ENCODE assay signal across 18 mouse cellular contexts in the genomic region with DNA sequence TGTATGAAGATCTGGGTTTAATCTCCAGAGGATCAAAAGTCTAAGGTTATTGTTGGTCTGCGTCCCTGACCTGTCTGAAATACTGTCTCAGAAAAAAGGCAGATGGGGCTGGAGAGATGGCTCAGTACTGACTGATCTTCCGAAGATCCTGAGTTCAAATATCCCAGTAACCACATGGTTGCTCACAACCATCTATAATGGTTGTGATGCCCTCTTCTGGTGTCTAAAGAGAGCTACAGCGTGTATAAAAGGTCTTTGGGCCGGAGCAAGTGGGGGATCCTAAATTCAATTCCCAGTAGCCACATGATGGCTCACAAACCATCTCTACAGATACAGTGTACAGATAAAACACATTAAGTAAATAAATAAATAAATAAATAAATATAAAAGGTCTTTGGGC. TPM values are rescaled to one million over a fixed set of nuclear protein-coding genes. Genes with fewer than 3 reads are reported as not detected.
A peak's percentile ranks its signal among the peaks of the same experiment; 100 is the strongest.
DNase-seq lines count a peak whose midpoint lies in the region; ATAC-seq and TF ChIP-seq lines count a peak whose summit lies in the region.
"Had no signal": no experiment of that assay in that cellular context is flagged by ENCODE, and none has a peak within 500 bp of the region (broad histone marks: within the 10 kb centered on the region; RNA-seq: fewer than 3 reads in every experiment).

No protein-coding gene starts in this region.

- H3K4me2 ChIP-seq in intestine, postnatal 0 days (replicated peaks; ENCODE audit: low read depth) = no peak overlapping the region
- no peak overlapping the region for H3K4me2 ChIP-seq in intestine, embryonic 15.5 days (replicated peaks)
- H3K4me2 ChIP-seq: embryonic facial prominence, embryonic 15.5 days; forebrain, embryonic 12.5 days; liver, embryonic 13.5 days; midbrain, embryonic 13.5 days; neural tube, embryonic 12.5 days had no signal

- ATAC-seq in intestine, postnatal 0 days = no peak
- no peak for ATAC-seq in intestine, embryonic 15.5 days
- ATAC-seq: inflammation-experienced regulatory T-cells, adult 6 months; midbrain, embryonic 13.5 days had no signal

- peaks cover 81% of the 10 kb centered on the region for H3K36me3 ChIP-seq in intestine, postnatal 0 days (ENCODE audit: control insufficient read depth, insufficient read depth)
- peaks cover 60% of the 10 kb centered on the region for H3K36me3 ChIP-seq in intestine, embryonic 15.5 days
- H3K36me3 ChIP-seq in limb, embryonic 10.5 days = peaks cover 99% of the 10 kb centered on the region

- no peaks in the 10 kb centered on the region for H3K27me3 ChIP-seq in intestine, postnatal 0 days (replicated peaks; ENCODE audit: control insufficient read depth, insufficient read depth, low read length)
- H3K27me3 ChIP-seq in intestine, embryonic 15.5 days (replicated peaks) = no peaks in the 10 kb centered on the region
- no peaks in the 10 kb centered on the region for H3K27me3 ChIP-seq in limb, embryonic 10.5 days (ENCODE audit: low read depth, poor library complexity, severe bottlenecking)
- H3K27me3 ChIP-seq: embryonic facial prominence, embryonic 15.5 days; forebrain, embryonic 12.5 days; midbrain, embryonic 13.5 days; neural tube, embryonic 12.5 days had no signal

- TF ChIP-seq CTCF in intestine, postnatal 0 days (IDR thresholded peaks at IDR 0.05; ENCODE audit: low read depth) = peak; percentile 68

- no peaks in the 10 kb centered on the region for H3K9me3 ChIP-seq in intestine, postnatal 0 days (ENCODE audit: control insufficient read depth)
- H3K9me3 ChIP-seq in intestine, embryonic 15.5 days = no peaks in the 10 kb centered on the region
- H3K9me3 ChIP-seq in limb, embryonic 10.5 days (replicated peaks) = no peaks in the 10 kb centered on the region
- H3K9me3 ChIP-seq: embryonic facial prominence, embryonic 15.5 days; forebrain, embryonic 12.5 days; liver, embryonic 13.5 days; midbrain, embryonic 13.5 days; neural tube, embryonic 12.5 days had no signal

- H3K4me1 ChIP-seq in intestine, postnatal 0 days (replicated peaks; ENCODE audit: control insufficient read depth, insufficient read depth, low read length) = no peaks in the 10 kb centered on the region
- H3K4me1 ChIP-seq in intestine, embryonic 15.5 days (replicated peaks) = peaks cover under 1% of the 10 kb centered on the region; the same call in 1 of the 2 replicates
- no peaks in the 10 kb centered on the region for H3K4me1 ChIP-seq in limb, embryonic 10.5 days
- H3K4me1 ChIP-seq: embryonic facial prominence, embryonic 15.5 days had no signal

- no peak overlapping the region for H3K4me3 ChIP-seq in intestine, postnatal 0 days (ENCODE audit: low read depth, low read length)
- H3K4me3 ChIP-seq in intestine, embryonic 15.5 days (replicated peaks) = no peak overlapping the region
- H3K4me3 ChIP-seq in limb, embryonic 10.5 days = no peak overlapping the region
- H3K4me3 ChIP-seq: embryonic facial prominence, embryonic 15.5 days; forebrain, embryonic 12.5 days; liver, embryonic 13.5 days; midbrain, embryonic 13.5 days; neural tube, embryonic 12.5 days had no signal

- H3K27ac ChIP-seq in intestine, postnatal 0 days (ENCODE audit: low read depth, low read length) = no peak overlapping the region
- no peak overlapping the region for H3K27ac ChIP-seq in intestine, embryonic 15.5 days
- no peak overlapping the region for H3K27ac ChIP-seq in limb, embryonic 10.5 days
- H3K27ac ChIP-seq: embryonic facial prominence, embryonic 15.5 days; forebrain, embryonic 12.5 days; liver, embryonic 13.5 days; midbrain, embryonic 13.5 days; neural tube, embryonic 12.5 days had no signal

- 89% methylated on average over 4 of the region's 4 CpGs for WGBS in intestine, postnatal 0 days
- WGBS in intestine, embryonic 15.5 days = 81% methylated on average over 4 of the region's 4 CpGs
- WGBS in limb, embryonic 10.5 days = 93% methylated on average over 4 of the region's 4 CpGs

- DNase-seq in 416B (ENCODE audit: low read depth) = peak; percentile 53
- peak; percentile 30 for DNase-seq in CD4-positive helper T cell, adult 2 months (ENCODE audit: low read depth, low spot score)
- peak; percentile 28 for DNase-seq in limb, embryonic 10.5 days (ENCODE audit: low spot score)
- no peak for DNase-seq in frontal cortex, adult 2 months (ENCODE audit: extremely low spot score in 1 of 2, low spot score in 1 of 2)
- no peak for DNase-seq in natural killer cell, adult 2 months (ENCODE audit: low spot score in 2 of 2)
- DNase-seq: adrenal gland, adult 8-10 months; cerebellum, adult 8-10 months; heart, postnatal 14 days; liver, embryonic 13.5 days; right cerebral cortex, postnatal 4 days; thymus, adult 18-20 months had no signal

- no peak overlapping the region for H3K9ac ChIP-seq in intestine, postnatal 0 days (ENCODE audit: low read depth, low read length)
- H3K9ac ChIP-seq in intestine, embryonic 15.5 days = no peak overlapping the region
- H3K9ac ChIP-seq: embryonic facial prominence, embryonic 15.5 days; forebrain, embryonic 12.5 days; liver, embryonic 13.5 days; midbrain, embryonic 13.5 days; neural tube, embryonic 12.5 days had no signal

RNA-seq across cellular contexts. Expression of gene Gramd2, which starts 10.8 kb away (rescaled TPM):
- polyA plus RNA-seq in intestine, postnatal 0 days (2015; fragmentation: Nextera tagmentation; extraction: Ambion mirVana) = 0.37 and 0.39 TPM in 2 replicates
- 1.0 and 1.6 TPM in 2 replicates for polyA plus RNA-seq in intestine, embryonic 15.5 days (2015; fragmentation: Nextera tagmentation; extraction: Ambion mirVana)
- 0.15 and 0.30 TPM in 2 replicates for polyA plus RNA-seq in limb, embryonic 10.5 days (2016; fragmentation: Nextera tagmentation; extraction: Ambion mirVana)
- polyA plus RNA-seq in frontal cortex, adult 2 months (2012; rRNA removed) = 13.2 and 15.2 TPM in 2 replicates
- polyA plus RNA-seq: inflammation-experienced regulatory T-cells, adult 6 months had no signal

RNA-seq across cellular contexts. Expression of gene Pkm, which starts 13.0 kb away (rescaled TPM):
- polyA plus RNA-seq in intestine, postnatal 0 days (2015; fragmentation: Nextera tagmentation; extraction: Ambion mirVana) = 271 and 302 TPM in 2 replicates
- 1,208 and 1,228 TPM in 2 replicates for polyA plus RNA-seq in intestine, embryonic 15.5 days (2015; fragmentation: Nextera tagmentation; extraction: Ambion mirVana)
- 2,645 and 3,210 TPM in 2 replicates for polyA plus RNA-seq in limb, embryonic 10.5 days (2016; fragmentation: Nextera tagmentation; extraction: Ambion mirVana)
- polyA plus RNA-seq in frontal cortex, adult 2 months (2012; rRNA removed) = 1,290 and 1,497 TPM in 2 replicates

RNA-seq across cellular contexts. Expression of gene Parp6, which starts 52.1 kb away (rescaled TPM):
- polyA plus RNA-seq in intestine, postnatal 0 days (2015; fragmentation: Nextera tagmentation; extraction: Ambion mirVana) = 12.0 and 14.3 TPM in 2 replicates
- 23.3 and 23.9 TPM in 2 replicates for polyA plus RNA-seq in intestine, embryonic 15.5 days (2015; fragmentation: Nextera tagmentation; extraction: Ambion mirVana)
- polyA plus RNA-seq in limb, embryonic 10.5 days (2016; fragmentation: Nextera tagmentation; extraction: Ambion mirVana) = 30.4 and 33.3 TPM in 2 replicates
- polyA plus RNA-seq in frontal cortex, adult 2 months (2012; rRNA removed) = 186 and 191 TPM in 2 replicates

Comparison
In these comparisons a context has a peak if more than half of its experiments do, and no peak if none do; other contexts are left out.
1. DNase-seq: peak in 416B (single experiment), CD4-positive helper T cell, adult 2 months (single experiment) and limb, embryonic 10.5 days (single experiment); none in frontal cortex, adult 2 months (0 of 2) and natural killer cell, adult 2 months (0 of 2).